Mouse (Mus musculus) cerebellum, postnatal 4 days (tissue): ENCODE results near the gene Acsbg2.

ENCODE experiments used
- DNase-seq, 2 experiments: peaks; one replicate each; pipeline ENCODE4 v3.0.0; 2022; ENCODE audit warnings: low spot score in 2 of 2, mixed read lengths in 1 of 2

Gene Acsbg2

GRCm38 (mm10) chr17:56822380-56822779 is 51.9 kb downstream of the Acsbg2 start:
- no peak for DNase-seq

DNA sequence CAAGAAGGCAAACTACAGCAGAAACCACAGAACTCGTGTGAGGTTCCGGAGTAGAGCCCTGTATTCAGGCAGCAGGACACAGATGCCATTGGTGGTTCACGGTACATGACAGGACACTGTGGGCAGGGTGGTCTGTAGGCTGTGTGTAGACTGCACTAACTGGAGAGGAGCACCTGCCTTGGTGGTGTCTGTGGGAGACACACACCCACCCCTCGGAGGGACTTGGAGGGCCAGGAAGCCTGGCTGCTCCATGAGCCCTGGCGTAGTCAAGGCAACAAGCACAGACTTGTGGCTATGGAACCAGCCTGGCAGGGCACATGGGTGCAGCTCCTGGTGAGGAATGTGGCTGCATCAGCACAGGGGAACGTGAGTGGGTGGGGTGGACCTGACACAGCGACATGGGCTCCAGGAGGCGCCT is 54.5 kb downstream of the Acsbg2 start:
- DNase-seq = no peak

- DNase-seq = no peak
These were observed 55.2 kb downstream of the Acsbg2 start for GRCm38 (mm10) chr17:56819032-56819545.

GRCm38 (mm10) chr17:56818067-56818636 is 56.1 kb downstream of the Acsbg2 start:
- DNase-seq = no peak

- DNase-seq = no peak
These were observed 59.2 kb downstream of the Acsbg2 start for GRCm38 (mm10) chr17:56815057-56815345.

GRCm38 (mm10) chr17:56814316-56815056 is 59.8 kb downstream of the Acsbg2 start:
- peak; percentile 49 to 73 for DNase-seq

DNA sequence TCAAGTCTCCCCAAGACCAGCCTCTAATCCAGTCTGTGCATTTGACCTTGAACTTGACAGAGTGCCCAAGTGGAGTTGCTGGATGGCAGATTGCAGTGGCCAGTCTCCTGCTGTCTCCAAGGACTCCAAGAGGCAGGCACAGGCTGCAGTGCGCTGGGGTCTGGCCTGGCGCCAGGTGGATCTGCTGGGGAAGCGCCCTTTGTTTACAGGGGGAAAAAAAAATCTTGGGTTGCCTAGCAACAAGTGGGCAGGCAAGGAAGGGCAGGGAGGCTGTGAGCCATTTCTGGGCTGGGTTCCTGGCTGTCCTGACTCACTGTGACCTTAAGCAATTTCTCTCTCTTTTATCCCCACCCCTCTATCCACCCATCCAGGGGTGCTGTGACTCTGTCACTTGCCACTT is 64.0 kb downstream of the Acsbg2 start:
- peak; percentile 87 to 95 for DNase-seq

DNA sequence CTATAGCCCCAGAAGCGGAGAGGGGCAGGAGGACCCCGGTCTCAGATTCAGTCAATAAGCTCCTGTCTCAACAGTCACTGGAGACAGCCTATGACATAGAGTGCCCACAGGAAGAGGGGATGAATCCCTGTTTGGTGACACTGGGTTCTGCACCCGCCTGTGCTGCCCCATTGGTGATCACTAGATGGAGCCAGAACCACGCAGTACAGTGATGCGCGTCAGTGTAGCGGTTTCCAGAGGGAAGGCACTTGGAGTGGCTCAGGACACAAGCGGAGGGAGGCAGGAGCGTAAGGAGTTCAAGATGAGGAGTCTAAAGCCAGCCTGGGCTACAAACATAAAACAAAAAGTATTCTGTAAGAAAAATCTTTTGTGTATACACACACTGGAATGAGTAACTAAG is 65.7 kb downstream of the Acsbg2 start:
- DNase-seq = peak; percentile 76 to 86

GRCm38 (mm10) chr17:56805784-56806183 is 68.5 kb downstream of the Acsbg2 start:
- no peak for DNase-seq

GRCm38 (mm10) chr17:56804952-56805351 is 69.3 kb downstream of the Acsbg2 start:
- no peak for DNase-seq

GRCm38 (mm10) chr17:56802065-56802464 is 72.2 kb downstream of the Acsbg2 start:
- no peak for DNase-seq

DNA sequence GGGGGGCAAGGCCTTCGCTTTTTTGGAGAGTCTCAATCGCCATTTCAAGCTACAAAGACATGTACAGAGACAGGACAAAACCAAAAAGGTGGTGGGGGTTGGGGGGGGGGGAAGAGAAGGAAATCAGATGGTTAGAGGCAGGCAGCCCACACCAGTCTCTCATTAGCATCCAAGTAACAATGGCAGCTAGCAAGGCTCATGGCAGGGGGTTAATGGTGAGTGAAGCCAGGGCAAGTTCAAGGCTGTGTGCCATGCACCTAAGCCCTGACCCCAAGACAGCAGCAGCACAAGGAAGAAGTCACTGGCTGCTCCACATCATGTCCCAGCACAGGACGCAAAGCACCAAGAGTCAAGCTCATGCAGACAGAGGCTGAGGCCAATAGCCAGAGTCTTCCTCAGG is 75.0 kb downstream of the Acsbg2 start:
- DNase-seq = no peak

DNA sequence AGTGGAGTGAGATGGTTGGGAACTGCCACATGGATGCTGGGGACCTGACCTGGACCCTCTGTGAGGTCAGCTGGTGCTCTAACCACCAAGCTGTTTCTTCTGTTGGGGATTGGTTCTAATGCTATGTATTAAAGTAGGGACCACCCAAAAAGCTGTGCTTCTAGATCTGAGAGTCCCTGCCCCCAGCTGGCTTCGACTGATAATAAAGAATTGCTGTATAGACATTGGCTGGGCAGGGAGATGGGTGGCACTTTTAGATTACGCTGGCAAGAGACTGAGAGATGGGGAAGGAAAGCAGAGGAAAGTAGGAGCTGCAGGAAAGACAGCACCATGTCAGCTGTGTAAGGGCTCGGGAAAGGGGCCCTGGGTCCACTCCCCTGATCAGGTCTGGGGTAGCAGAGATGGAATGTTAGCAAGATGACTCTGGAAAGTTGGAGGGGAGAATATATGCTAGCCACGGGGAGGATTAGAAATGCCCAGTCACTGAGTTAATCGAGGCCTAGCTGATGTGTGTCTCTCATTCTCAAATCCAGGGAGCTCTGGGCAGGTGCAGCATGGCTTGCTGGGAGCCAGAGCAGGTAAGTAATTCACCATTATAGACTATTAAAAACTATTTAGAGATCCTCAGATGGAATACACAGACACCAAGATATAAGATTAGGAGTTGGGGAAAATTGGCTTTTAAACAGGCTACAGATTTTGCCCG is 80.5 kb downstream of the Acsbg2 start:
- DNase-seq = no peak
